Mouse (Mus musculus) adrenal gland, adult 8-10 months (tissue): Measurements from ENCODE around the gene Kcnq4. TPM values are rescaled to one million over a fixed set of nuclear protein-coding genes. Genes with fewer than 3 reads are reported as not detected.

Source experiments
- DNase-seq: peaks from one replicate; pipeline ENCODE4 v3.0.0; 2022
- total RNA-seq, 4 experiments: library from RNA; stranded (reverse); gene quantifications; 2 replicates each; pipeline ENCODE4 v1.2.4; 2022

Kcnq4 gene
- total RNA-seq = 1 to 10 TPM; 1.8 to 3.5 (median 2.9) TPM

- DNase-seq = no peak
Observed at GRCm38 (mm10) chr4:120747941-120748866, at the start of gene Kcnq4. Gene Kcnq4, minus strand, starts transcription at chr4:120748612.

GRCm38 (mm10) chr4:120796687-120797086 is 48.3 kb upstream of the Kcnq4 start:
- DNase-seq = no peak

GRCm38 (mm10) chr4:120795646-120796045 is 47.2 kb upstream of the Kcnq4 start:
- DNase-seq = no peak

GRCm38 (mm10) chr4:120792918-120793317 is 44.5 kb upstream of the Kcnq4 start:
- no peak for DNase-seq

- DNase-seq = no peak
Observed at GRCm38 (mm10) chr4:120790027-120790426, 41.6 kb upstream of the Kcnq4 start.

- DNase-seq = no peak
Observed at GRCm38 (mm10) chr4:120755801-120756200, 7.4 kb upstream of the Kcnq4 start.

GRCm38 (mm10) chr4:120755299-120755698 is 6.9 kb upstream of the Kcnq4 start:
- DNase-seq = peak; percentile 27

- DNase-seq = no peak
Observed at GRCm38 (mm10) chr4:120749601-120750000, 1.2 kb upstream of the Kcnq4 start.

GRCm38 (mm10) chr4:120747243-120747792 is 1.1 kb downstream of the Kcnq4 start:
- DNase-seq = no peak

GRCm38 (mm10) chr4:120746552-120747150 is 1.8 kb downstream of the Kcnq4 start:
- no peak for DNase-seq

- DNase-seq = no peak
Observed at GRCm38 (mm10) chr4:120745731-120746551, 2.5 kb downstream of the Kcnq4 start.

- no peak for DNase-seq
Observed at GRCm38 (mm10) chr4:120743636-120744035, 4.8 kb downstream of the Kcnq4 start.

GRCm38 (mm10) chr4:120741303-120741702 is 7.1 kb downstream of the Kcnq4 start:
- peak; percentile 28 for DNase-seq

- no peak for DNase-seq
Observed at GRCm38 (mm10) chr4:120734012-120734622, 14.3 kb downstream of the Kcnq4 start.

GRCm38 (mm10) chr4:120732737-120733136 is 15.7 kb downstream of the Kcnq4 start:
- DNase-seq = no peak

- peak; percentile 44 for DNase-seq
Observed at GRCm38 (mm10) chr4:120731030-120731644, 17.3 kb downstream of the Kcnq4 start.

- no peak for DNase-seq
Observed at GRCm38 (mm10) chr4:120730574-120730973, 17.8 kb downstream of the Kcnq4 start.

- no peak for DNase-seq
Observed at GRCm38 (mm10) chr4:120730146-120730545, 18.3 kb downstream of the Kcnq4 start.

- DNase-seq = no peak
Observed at GRCm38 (mm10) chr4:120729441-120729840, 19.0 kb downstream of the Kcnq4 start.

GRCm38 (mm10) chr4:120727842-120728241 is 20.6 kb downstream of the Kcnq4 start:
- no peak for DNase-seq

- DNase-seq = no peak
Observed at GRCm38 (mm10) chr4:120726174-120726573, 22.2 kb downstream of the Kcnq4 start.
